Mouse (Mus musculus) sigmoid colon, adult 10 weeks (tissue): ENCODE results near the gene Gm9918. TPM values are rescaled to one million over a fixed set of nuclear protein-coding genes. Genes with fewer than 3 reads are reported as not detected.

Source experiments
- polyA plus RNA-seq: library from polyadenylated mRNA; stranded (reverse); fragments of 350-450 nt; fragmentation: Illumina TruSeq; extraction: RNeasy Lipid Tissue Mini Kit (QIAGEN cat#74804); gene quantifications from one replicate; pipeline ENCODE4 v1.2.3, GENCODE M21; 2014; ENCODE audit warnings: low read depth, low replicate concordance

Gm9918 gene
- not detected for polyA plus RNA-seq

GRCm38 (mm10) chr15:102270274-102270960 lies at the start of gene Gm9918:
TSS of gene Gm9918 (plus strand) at chr15:102270563.

GRCm38 (mm10) chr15:102231748-102232147 lies 38.6 kb upstream of the Gm9918 start, which contains the start of gene Itgb7:
TSS of gene Itgb7 (minus strand) at chr15:102231944.

GRCm38 (mm10) chr15:102257202-102258075 lies 12.9 kb upstream of the Gm9918 start, which contains the start of gene Rarg:
TSS of gene Rarg (minus strand) at chr15:102257517.

GRCm38 (mm10) chr15:102279092-102279782 lies 8.9 kb downstream of the Gm9918 start, which contains the start of gene Mfsd5:
TSS of gene Mfsd5 (plus strand) at chr15:102279454.

GRCm38 (mm10) chr15:102295633-102296367 lies 25.4 kb downstream of the Gm9918 start, which contains the start of gene Espl1:
TSS of gene Espl1 (plus strand) at chr15:102296266.

Other genes starting within 250 kb of the Gm9918 start
- gene Krt18, start 242.4 kb upstream of the Gm9918 start, polyA plus RNA-seq = 14.7 TPM
- gene Eif4b, start 196.8 kb upstream of the Gm9918 start, polyA plus RNA-seq = 230 TPM
- gene Tns2, start 170.2 kb upstream of the Gm9918 start, polyA plus RNA-seq = 17.3 TPM
- gene Spryd3, start 134.3 kb upstream of the Gm9918 start, polyA plus RNA-seq = 1.5 TPM
- gene Igfbp6, start 126.2 kb upstream of the Gm9918 start, polyA plus RNA-seq = 0.41 TPM
- gene Soat2, start 120.0 kb upstream of the Gm9918 start, polyA plus RNA-seq = 0.32 TPM
- 47.3 TPM for gene Zfp740, start 67.3 kb upstream of the Gm9918 start, polyA plus RNA-seq
- 18.2 TPM for gene Csad, start 65.8 kb upstream of the Gm9918 start, polyA plus RNA-seq
- gene Itgb7, start 38.6 kb upstream of the Gm9918 start, polyA plus RNA-seq = 0.47 TPM
- 3.6 TPM for gene Rarg, start 13.0 kb upstream of the Gm9918 start, polyA plus RNA-seq
- gene Mfsd5, start 8.9 kb downstream of the Gm9918 start, polyA plus RNA-seq = 0.66 TPM
- 0.13 TPM for gene Espl1, start 25.7 kb downstream of the Gm9918 start, polyA plus RNA-seq
- 39.0 TPM for gene Pfdn5, start 55.6 kb downstream of the Gm9918 start, polyA plus RNA-seq
- gene Myg1, start 61.1 kb downstream of the Gm9918 start, polyA plus RNA-seq = 8.4 TPM
- 3.3 TPM for gene Aaas, start 80.2 kb downstream of the Gm9918 start, polyA plus RNA-seq
- gene Sp7, start 96.6 kb downstream of the Gm9918 start, polyA plus RNA-seq = not detected
- gene Sp1, start 135.6 kb downstream of the Gm9918 start, polyA plus RNA-seq = 124 TPM
- not detected for gene Amhr2, start 174.8 kb downstream of the Gm9918 start, polyA plus RNA-seq
- 196 TPM for gene Prr13, start 188.5 kb downstream of the Gm9918 start, polyA plus RNA-seq
- gene Pcbp2, start 200.0 kb downstream of the Gm9918 start, polyA plus RNA-seq = 677 TPM
- not detected for gene Gm10337, start 233.2 kb downstream of the Gm9918 start, polyA plus RNA-seq
- gene Map3k12, start 246.5 kb downstream of the Gm9918 start, polyA plus RNA-seq = 1.5 TPM
- 2.9 TPM for gene Tarbp2, start 247.6 kb downstream of the Gm9918 start, polyA plus RNA-seq